Mouse (Mus musculus) ZHBTc4 (cell line): ENCODE measurements around the gene Mrpl19.

Experiments
- DNase-seq: peaks from one replicate; pipeline ENCODE4 v3.0.0-alpha.2; 2011; ENCODE audit warnings: low read depth, low spot score

The Mrpl19 gene

GRCm38 (mm10) chr6:81965296-81966067, at the start of gene Mrpl19:
TSS of gene Mrpl19 (minus strand) at chr6:81965958.
- DNase-seq = peak; percentile 92

- DNase-seq = no peak
Measured at GRCm38 (mm10) chr6:82012392-82012791, 46.6 kb upstream of the Mrpl19 start.

GRCm38 (mm10) chr6:81990049-81990810, 24.5 kb upstream of the Mrpl19 start:
- DNase-seq = no peak

GRCm38 (mm10) chr6:81988341-81988740, 22.6 kb upstream of the Mrpl19 start:
- DNase-seq = no peak

- DNase-seq = no peak
Measured at GRCm38 (mm10) chr6:81987580-81987979, 21.8 kb upstream of the Mrpl19 start.

GRCm38 (mm10) chr6:81987010-81987409, 21.3 kb upstream of the Mrpl19 start:
- DNase-seq = peak; percentile 87

GRCm38 (mm10) chr6:81986599-81986998, 20.8 kb upstream of the Mrpl19 start:
- peak; percentile 22 for DNase-seq

- DNase-seq = no peak
Measured at GRCm38 (mm10) chr6:81986171-81986570, 20.4 kb upstream of the Mrpl19 start.

GRCm38 (mm10) chr6:81979286-81979685, 13.5 kb upstream of the Mrpl19 start:
- DNase-seq = no peak

GRCm38 (mm10) chr6:81975971-81976621, 10.3 kb upstream of the Mrpl19 start:
- peak; percentile 64 for DNase-seq

- DNase-seq = no peak
Measured at GRCm38 (mm10) chr6:81972595-81972994, 6.8 kb upstream of the Mrpl19 start.

GRCm38 (mm10) chr6:81971196-81971595, 5.4 kb upstream of the Mrpl19 start:
- DNase-seq = no peak

GRCm38 (mm10) chr6:81966068-81966544, 348 bp upstream of the Mrpl19 start:
- no peak for DNase-seq

GRCm38 (mm10) chr6:81960284-81960683, 5.5 kb downstream of the Mrpl19 start:
- DNase-seq = no peak

GRCm38 (mm10) chr6:81959866-81960265, 5.9 kb downstream of the Mrpl19 start:
- no peak for DNase-seq

GRCm38 (mm10) chr6:81957992-81958391, 7.8 kb downstream of the Mrpl19 start:
- no peak for DNase-seq

- peak; percentile 76 for DNase-seq
Measured at GRCm38 (mm10) chr6:81956399-81956798, 9.4 kb downstream of the Mrpl19 start.

- DNase-seq = no peak
Measured at GRCm38 (mm10) chr6:81955133-81955532, 10.6 kb downstream of the Mrpl19 start.

GRCm38 (mm10) chr6:81946906-81947305, 18.9 kb downstream of the Mrpl19 start:
- DNase-seq = no peak

- no peak for DNase-seq
Measured at GRCm38 (mm10) chr6:81944432-81944831, 21.3 kb downstream of the Mrpl19 start.

- no peak for DNase-seq
Measured at GRCm38 (mm10) chr6:81943281-81943680, 22.5 kb downstream of the Mrpl19 start.

GRCm38 (mm10) chr6:81941718-81942117, 24.0 kb downstream of the Mrpl19 start:
- no peak for DNase-seq
